Mouse (Mus musculus) heart, postnatal 0 days (tissue): Measurements from ENCODE around the gene Lgals1.

Source experiments
- CTCF ChIP-seq: IDR thresholded peaks from 2 replicates; pipeline ENCODE4 v1.5.1; 2016; ENCODE audit warnings: antibody characterized with exemption, control low read depth, low read depth
- EP300 ChIP-seq: IDR thresholded peaks from 2 replicates; pipeline ENCODE4 v1.6.1; 2016; ENCODE audit warnings: antibody characterized with exemption, low read depth

GRCm38 (mm10) chr15:78936403-78936802 is 9.9 kb downstream of the Lgals1 start:
- no peak for TF ChIP-seq CTCF
- TF ChIP-seq EP300, result no peak
